Mouse (Mus musculus) heart, postnatal 0 days (tissue): ENCODE measurements around the gene Adgrd1.

Experiments
- CTCF ChIP-seq: IDR thresholded peaks from 2 replicates; pipeline ENCODE4 v1.5.1; 2016; ENCODE audit warnings: antibody characterized with exemption, control low read depth, low read depth
- EP300 ChIP-seq: IDR thresholded peaks from 2 replicates; pipeline ENCODE4 v1.6.1; 2016; ENCODE audit warnings: antibody characterized with exemption, low read depth

GRCm38 (mm10) chr5:129155902-129156311, 59.4 kb downstream of the Adgrd1 start:
- no peak for TF ChIP-seq CTCF
- no peak for TF ChIP-seq EP300
